Mouse (Mus musculus): ENCODE results near the gene Xrcc6. TPM values are rescaled to one million over a fixed set of nuclear protein-coding genes. Genes with fewer than 3 reads are reported as not detected.

The Xrcc6 gene
- total and polyA plus RNA-seq, 2 experiments from 2014 or later = 29.5 to 34.8 TPM

GRCm38 (mm10) chr15:82081161-82081560, 93.5 kb downstream of the Xrcc6 start:
- peak; percentile 64 for ATAC-seq

GRCm38 (mm10) chr15:82085606-82086005, 98.0 kb downstream of the Xrcc6 start:
- ATAC-seq = no peak
- H3K27ac ChIP-seq (ENCODE audit: low read depth, low read length) = no peak overlapping the region

More at GRCm38 (mm10) chr15:82081161-82081560, 93.5 kb downstream of the Xrcc6 start:
- TF ChIP-seq CTCF (IDR thresholded peaks at IDR 0.05; ENCODE audit: low read depth) = peak; percentile 69
- Histone ChIP-seq H3K27me3 (ENCODE audit: insufficient read depth, low read length) (no peaks in the 10 kb centered on the region), H3K9me3 (ENCODE audit: low read length) (no peaks in the 10 kb centered on the region), H3K36me3 (ENCODE audit: insufficient read depth) (no peaks in the 10 kb centered on the region), H3K9ac (no peak overlapping the region), H3K4me3 (ENCODE audit: low read depth, low read length) (no peak overlapping the region), H3K4me2 (ENCODE audit: low read depth) (no peak overlapping the region), H3K27ac (ENCODE audit: low read depth, low read length) (no peak overlapping the region), H3K4me1 (ENCODE audit: insufficient read depth) (no peaks in the 10 kb centered on the region)
- WGBS = 25% methylated on average over 7 of the region's 7 CpGs
- DNase-seq = peak; percentile 43

GRCm38 (mm10) chr15:82086131-82086530, 98.5 kb downstream of the Xrcc6 start:
- Histone ChIP-seq H3K36me3 (ENCODE audit: insufficient read depth) (no peaks in the 10 kb centered on the region), H3K27ac (ENCODE audit: low read depth, low read length) (no peak overlapping the region), H3K27me3 (ENCODE audit: insufficient read depth, low read length) (no peaks in the 10 kb centered on the region), H3K9ac (no peak overlapping the region), H3K4me1 (ENCODE audit: insufficient read depth) (no peaks in the 10 kb centered on the region), H3K9me3 (ENCODE audit: low read length) (no peaks in the 10 kb centered on the region), H3K4me3 (ENCODE audit: low read depth, low read length) (no peak overlapping the region), H3K4me2 (ENCODE audit: low read depth) (no peak overlapping the region)
- DNase-seq = no peak
- 81% methylated on average over 12 of the region's 12 CpGs for WGBS
- no peak for ATAC-seq
- TF ChIP-seq CTCF (IDR thresholded peaks at IDR 0.05; ENCODE audit: low read depth) = no peak

More at GRCm38 (mm10) chr15:82085606-82086005, 98.0 kb downstream of the Xrcc6 start:
- Histone ChIP-seq H3K4me1 (ENCODE audit: insufficient read depth) (no peaks in the 10 kb centered on the region), H3K27me3 (ENCODE audit: insufficient read depth, low read length) (no peaks in the 10 kb centered on the region), H3K4me2 (ENCODE audit: low read depth) (no peak overlapping the region), H3K9ac (no peak overlapping the region), H3K4me3 (ENCODE audit: low read depth, low read length) (no peak overlapping the region), H3K36me3 (ENCODE audit: insufficient read depth) (no peaks in the 10 kb centered on the region), H3K9me3 (ENCODE audit: low read length) (no peaks in the 10 kb centered on the region)
- WGBS = 84% methylated on average over 9 of the region's 9 CpGs
- TF ChIP-seq CTCF (IDR thresholded peaks at IDR 0.05; ENCODE audit: low read depth) = no peak
- DNase-seq = no peak

- no peak overlapping the region for H3K4me3 ChIP-seq (ENCODE audit: low read depth, low read length)
- 16% methylated on average over 8 of the region's 10 CpGs for WGBS
Observed at GRCm38 (mm10) chr15:82087266-82087665, 99.6 kb downstream of the Xrcc6 start.

More at GRCm38 (mm10) chr15:82087266-82087665, 99.6 kb downstream of the Xrcc6 start:
- Histone ChIP-seq H3K9ac (no peak overlapping the region), H3K9me3 (ENCODE audit: low read length) (no peaks in the 10 kb centered on the region), H3K27ac (ENCODE audit: low read depth, low read length) (no peak overlapping the region), H3K4me2 (ENCODE audit: low read depth) (no peak overlapping the region), H3K36me3 (ENCODE audit: insufficient read depth) (no peaks in the 10 kb centered on the region), H3K4me1 (ENCODE audit: insufficient read depth) (no peaks in the 10 kb centered on the region), H3K27me3 (ENCODE audit: insufficient read depth, low read length) (no peaks in the 10 kb centered on the region)
- ATAC-seq = peak; percentile 78
- DNase-seq = peak; percentile 20
- peak; percentile 36 for TF ChIP-seq CTCF (IDR thresholded peaks at IDR 0.05; ENCODE audit: low read depth)

Other genes starting within 250 kb of the Xrcc6 start
- 121 and 131 TPM in 2 replicates for gene Zc3h7b, start 242.8 kb upstream of the Xrcc6 start, total RNA-seq (2014; rRNA removed)
- 38.6 and 41.3 TPM in 2 replicates for gene Zc3h7b, start 242.8 kb upstream of the Xrcc6 start, polyA plus RNA-seq (2015; fragmentation: Nextera tagmentation; extraction: Ambion mirVana)
- gene Rangap1, start 242.3 kb upstream of the Xrcc6 start, total RNA-seq (2014; rRNA removed) = 146 and 163 TPM in 2 replicates
- gene Rangap1, start 242.3 kb upstream of the Xrcc6 start, polyA plus RNA-seq (2015; fragmentation: Nextera tagmentation; extraction: Ambion mirVana) = 107 and 133 TPM in 2 replicates
- 60.2 and 71.8 TPM in 2 replicates for gene Tef, start 185.4 kb upstream of the Xrcc6 start, total RNA-seq (2014; rRNA removed)
- gene Tef, start 185.4 kb upstream of the Xrcc6 start, polyA plus RNA-seq (2015; fragmentation: Nextera tagmentation; extraction: Ambion mirVana) = 21.9 and 27.8 TPM in 2 replicates
- gene Tob2, start 129.0 kb upstream of the Xrcc6 start, total RNA-seq (2014; rRNA removed) = 9.2 and 13.0 TPM in 2 replicates
- gene Tob2, start 129.0 kb upstream of the Xrcc6 start, polyA plus RNA-seq (2015; fragmentation: Nextera tagmentation; extraction: Ambion mirVana) = 11.4 TPM in 2 replicates
- 41.5 and 48.5 TPM in 2 replicates for gene Phf5a, start 115.9 kb upstream of the Xrcc6 start, total RNA-seq (2014; rRNA removed)
- 107 and 112 TPM in 2 replicates for gene Phf5a, start 115.9 kb upstream of the Xrcc6 start, polyA plus RNA-seq (2015; fragmentation: Nextera tagmentation; extraction: Ambion mirVana)
- 354 and 357 TPM in 2 replicates for gene Aco2, start 115.5 kb upstream of the Xrcc6 start, total RNA-seq (2014; rRNA removed)
- gene Aco2, start 115.5 kb upstream of the Xrcc6 start, polyA plus RNA-seq (2015; fragmentation: Nextera tagmentation; extraction: Ambion mirVana) = 234 and 251 TPM in 2 replicates
- 52.8 and 62.5 TPM in 2 replicates for gene Polr3h, start 61.6 kb upstream of the Xrcc6 start, total RNA-seq (2014; rRNA removed)
- 105 and 113 TPM in 2 replicates for gene Polr3h, start 61.6 kb upstream of the Xrcc6 start, polyA plus RNA-seq (2015; fragmentation: Nextera tagmentation; extraction: Ambion mirVana)
- gene Csdc2, start 51.1 kb upstream of the Xrcc6 start, total RNA-seq (2014; rRNA removed) = 88.9 and 118 TPM in 2 replicates
- 178 and 273 TPM in 2 replicates for gene Csdc2, start 51.1 kb upstream of the Xrcc6 start, polyA plus RNA-seq (2015; fragmentation: Nextera tagmentation; extraction: Ambion mirVana)
- gene Pmm1, start 26.9 kb upstream of the Xrcc6 start, total RNA-seq (2014; rRNA removed) = 162 and 181 TPM in 2 replicates
- gene Pmm1, start 26.9 kb upstream of the Xrcc6 start, polyA plus RNA-seq (2015; fragmentation: Nextera tagmentation; extraction: Ambion mirVana) = 132 and 140 TPM in 2 replicates
- not detected in 2 replicates for gene 1700029P11Rik, start 7.3 kb upstream of the Xrcc6 start, total RNA-seq (2014; rRNA removed)
- not detected in 2 replicates for gene 1700029P11Rik, start 7.3 kb upstream of the Xrcc6 start, polyA plus RNA-seq (2015; fragmentation: Nextera tagmentation; extraction: Ambion mirVana)
- 17.5 and 21.2 TPM in 2 replicates for gene Desi1, start 46.0 kb downstream of the Xrcc6 start, total RNA-seq (2014; rRNA removed)
- gene Desi1, start 46.0 kb downstream of the Xrcc6 start, polyA plus RNA-seq (2015; fragmentation: Nextera tagmentation; extraction: Ambion mirVana) = 31.8 and 40.1 TPM in 2 replicates
- 155 and 174 TPM in 2 replicates for gene Snu13, start 59.8 kb downstream of the Xrcc6 start, total RNA-seq (2014; rRNA removed)
- 283 and 337 TPM in 2 replicates for gene Snu13, start 59.8 kb downstream of the Xrcc6 start, polyA plus RNA-seq (2015; fragmentation: Nextera tagmentation; extraction: Ambion mirVana)
- not detected in 2 replicates for gene 4930407I10Rik, start 71.3 kb downstream of the Xrcc6 start, total RNA-seq (2014; rRNA removed)
- not detected in 2 replicates for gene 4930407I10Rik, start 71.3 kb downstream of the Xrcc6 start, polyA plus RNA-seq (2015; fragmentation: Nextera tagmentation; extraction: Ambion mirVana)
- gene Mei1, start 82.2 kb downstream of the Xrcc6 start, total RNA-seq (2014; rRNA removed) = 0.10 TPM in 1 of 2 replicates, not detected in the other
- gene Mei1, start 82.2 kb downstream of the Xrcc6 start, polyA plus RNA-seq (2015; fragmentation: Nextera tagmentation; extraction: Ambion mirVana) = 0.10 and 0.11 TPM in 2 replicates
- gene Ccdc134, start 140.1 kb downstream of the Xrcc6 start, total RNA-seq (2014; rRNA removed) = 13.0 and 14.7 TPM in 2 replicates
- 6.7 and 6.8 TPM in 2 replicates for gene Ccdc134, start 140.1 kb downstream of the Xrcc6 start, polyA plus RNA-seq (2015; fragmentation: Nextera tagmentation; extraction: Ambion mirVana)
- 121 and 171 TPM in 2 replicates for gene Srebf2, start 159.3 kb downstream of the Xrcc6 start, total RNA-seq (2014; rRNA removed)
- gene Srebf2, start 159.3 kb downstream of the Xrcc6 start, polyA plus RNA-seq (2015; fragmentation: Nextera tagmentation; extraction: Ambion mirVana) = 147 and 193 TPM in 2 replicates
- gene Shisa8, start 225.0 kb downstream of the Xrcc6 start, total RNA-seq (2014; rRNA removed) = 4.7 and 6.3 TPM in 2 replicates
- 1.8 and 2.7 TPM in 2 replicates for gene Shisa8, start 225.0 kb downstream of the Xrcc6 start, polyA plus RNA-seq (2015; fragmentation: Nextera tagmentation; extraction: Ambion mirVana)
- gene Tnfrsf13c, start 236.5 kb downstream of the Xrcc6 start, total RNA-seq (2014; rRNA removed) = 0.24 and 0.62 TPM in 2 replicates
- 0.44 and 0.47 TPM in 2 replicates for gene Tnfrsf13c, start 236.5 kb downstream of the Xrcc6 start, polyA plus RNA-seq (2015; fragmentation: Nextera tagmentation; extraction: Ambion mirVana)

Data from forebrain, postnatal 0 days (tissue).